ENCODE assay signal across 8 mouse cellular contexts in genomic region chr8:123126193-123126816, GRCm38 (mm10). TPM values are rescaled to one million over a fixed set of nuclear protein-coding genes. Genes with fewer than 3 reads are reported as not detected.
A peak's percentile ranks its signal among the peaks of the same experiment; 100 is the strongest.
DNase-seq lines count a peak whose midpoint lies in the region.

No protein-coding gene starts in this region.

- DNase-seq in adrenal gland, postnatal 10 days, result peak; percentile 75
- no peak for DNase-seq in adrenal gland, postnatal 4 days (ENCODE audit: low spot score in 2 of 2)
- DNase-seq in thymus, postnatal 25 days, result peak; percentile 22
- DNase-seq in thymus, postnatal 0 days (ENCODE audit: low spot score), result no peak
- peak; percentile 83 for DNase-seq in kidney, postnatal 14 days
- DNase-seq in lung, postnatal 4 days, result peak; percentile 70 to 81
- no peak for DNase-seq in T-cell, adult 2 months (ENCODE audit: low spot score)
- no peak for DNase-seq in cerebellum, adult 9-10 months

RNA-seq across cellular contexts. Expression of gene Cpne7, which starts 9.1 kb away (rescaled TPM):
- total RNA-seq in adrenal gland, postnatal 10 days (2021), result 1 to 10 TPM; 4.9 to 5.1 TPM
- 1 to 10 TPM; 6.3 to 7.3 TPM for total RNA-seq in adrenal gland, postnatal 4 days (2021)
- 0.22 and 0.31 TPM in 2 replicates for polyA plus RNA-seq in thymus, postnatal 0 days (2015; fragmentation: Nextera tagmentation; extraction: Ambion mirVana)

RNA-seq across cellular contexts. Expression of gene Rpl13, which starts 24.2 kb away (rescaled TPM):
- total RNA-seq in adrenal gland, postnatal 10 days (2021), result 100 to 1,000 TPM; 682 to 692 TPM
- total RNA-seq in adrenal gland, postnatal 4 days (2021), result 100 to 1,000 TPM; 895 to 902 TPM
- polyA plus RNA-seq in thymus, postnatal 0 days (2015; fragmentation: Nextera tagmentation; extraction: Ambion mirVana), result 1,818 and 1,880 TPM in 2 replicates

RNA-seq across cellular contexts. Expression of gene Sult5a1, which starts 31.8 kb away (rescaled TPM):
- total RNA-seq in adrenal gland, postnatal 10 days (2021), result 10 to 100 TPM in 1 of 2 experiments, 1 to 10 TPM in 1; 9.0 to 10.3 TPM
- total RNA-seq in adrenal gland, postnatal 4 days (2021), result 10 to 100 TPM; 14.6 to 16.6 TPM
- 3.7 and 3.8 TPM in 2 replicates for polyA plus RNA-seq in thymus, postnatal 0 days (2015; fragmentation: Nextera tagmentation; extraction: Ambion mirVana)

RNA-seq across cellular contexts. Expression of gene Dpep1, which starts 59.7 kb away (rescaled TPM):
- 10 to 100 TPM; 19.1 to 33.3 TPM for total RNA-seq in adrenal gland, postnatal 10 days (2021)
- 10 to 100 TPM; 16.8 to 29.2 TPM for total RNA-seq in adrenal gland, postnatal 4 days (2021)
- polyA plus RNA-seq in thymus, postnatal 0 days (2015; fragmentation: Nextera tagmentation; extraction: Ambion mirVana), result 2.7 and 3.7 TPM in 2 replicates

Comparison
In these comparisons a context has a peak if more than half of its experiments do, and no peak if none do; other contexts are left out.
1. DNase-seq: peak in adrenal gland, postnatal 10 days (single experiment), thymus, postnatal 25 days (single experiment), kidney, postnatal 14 days (single experiment) and lung, postnatal 4 days (2 of 2); none in adrenal gland, postnatal 4 days (0 of 2), thymus, postnatal 0 days (single experiment), T-cell, adult 2 months (single experiment) and cerebellum, adult 9-10 months (single experiment).